Mouse (Mus musculus): ENCODE measurements around the gene Tfdp2.

Gene Tfdp2

DNA sequence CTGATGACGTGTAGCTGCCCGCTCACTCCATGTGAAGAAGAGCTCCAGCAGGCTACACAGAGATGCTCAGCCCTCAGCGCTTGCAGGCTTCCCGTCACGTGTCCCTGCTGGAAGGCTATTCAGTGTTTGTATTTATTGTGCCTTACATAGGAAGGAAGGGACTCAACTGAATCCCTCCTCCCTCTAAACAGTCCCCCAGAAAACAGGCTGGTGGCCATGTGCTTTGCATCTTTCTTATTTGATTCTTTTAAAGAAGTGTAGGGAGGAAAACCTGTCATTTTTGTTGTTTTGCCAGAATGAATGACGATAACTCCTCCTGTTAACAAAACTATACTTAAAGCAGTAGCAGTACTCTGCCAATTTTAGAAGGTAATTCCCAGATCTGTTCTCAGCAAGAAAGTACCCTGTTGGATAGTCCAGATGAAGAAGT, 124.5 kb downstream of the Tfdp2 start:
- WGBS: 41% methylated on average over 6 of the region's 6 CpGs

DNA sequence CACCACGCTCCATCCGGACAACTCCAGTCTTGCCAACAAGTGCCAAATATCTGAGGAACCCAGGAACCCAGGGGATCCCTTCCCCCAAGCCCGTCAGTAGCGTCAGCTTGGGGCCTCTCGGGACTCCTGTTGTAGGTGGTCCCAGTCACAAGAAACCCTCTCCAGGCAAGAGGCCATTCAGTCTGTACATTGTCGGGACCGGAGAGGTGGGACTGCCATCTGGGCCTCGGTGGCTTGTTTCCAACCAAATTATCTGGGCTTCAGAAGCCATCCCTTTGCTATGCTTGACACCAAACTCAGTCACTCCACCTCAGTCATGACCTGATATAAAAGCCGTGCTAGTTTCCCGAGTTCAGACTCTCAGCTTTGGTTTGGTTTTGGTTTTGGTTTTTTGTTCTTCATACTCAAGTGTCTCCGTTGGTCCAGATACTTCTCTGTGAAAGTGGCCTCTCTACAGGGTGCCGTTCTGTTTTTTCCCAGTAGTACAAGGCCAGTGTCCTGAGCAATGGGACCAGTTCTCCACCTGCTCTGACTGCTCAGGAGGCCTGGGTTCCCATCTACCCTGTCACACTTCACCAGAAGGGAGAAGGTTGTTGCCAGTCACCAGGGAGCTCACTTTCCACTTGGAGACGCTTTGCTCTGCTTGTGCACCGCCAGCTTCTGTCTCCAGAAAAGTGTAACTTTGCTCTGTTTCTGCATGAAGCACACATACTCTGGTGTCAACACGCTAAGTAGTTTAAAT, 126.5 kb downstream of the Tfdp2 start:
- 90% methylated on average over 15 of the region's 15 CpGs for WGBS

DNA sequence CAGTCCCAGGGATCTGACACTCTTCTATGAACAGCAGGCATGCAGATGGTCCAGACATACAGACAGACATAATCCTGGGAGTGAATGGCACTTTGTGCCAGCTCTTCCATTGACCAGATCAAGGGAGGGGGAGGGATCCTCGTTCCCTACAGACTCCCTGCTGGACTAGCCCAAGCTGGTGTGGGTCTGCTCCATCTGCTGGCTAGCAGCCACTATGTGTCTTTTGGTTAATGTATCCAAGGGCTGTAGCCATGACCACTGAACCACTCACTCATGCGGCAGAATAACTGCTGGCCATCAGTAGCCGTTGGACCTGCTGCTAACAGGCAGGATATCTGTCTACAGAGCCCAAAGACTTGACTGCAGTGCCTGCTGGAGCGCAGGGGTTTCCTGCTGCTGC, 128.4 kb downstream of the Tfdp2 start:
- WGBS: 60% methylated on average over 4 of the region's 4 CpGs

DNA sequence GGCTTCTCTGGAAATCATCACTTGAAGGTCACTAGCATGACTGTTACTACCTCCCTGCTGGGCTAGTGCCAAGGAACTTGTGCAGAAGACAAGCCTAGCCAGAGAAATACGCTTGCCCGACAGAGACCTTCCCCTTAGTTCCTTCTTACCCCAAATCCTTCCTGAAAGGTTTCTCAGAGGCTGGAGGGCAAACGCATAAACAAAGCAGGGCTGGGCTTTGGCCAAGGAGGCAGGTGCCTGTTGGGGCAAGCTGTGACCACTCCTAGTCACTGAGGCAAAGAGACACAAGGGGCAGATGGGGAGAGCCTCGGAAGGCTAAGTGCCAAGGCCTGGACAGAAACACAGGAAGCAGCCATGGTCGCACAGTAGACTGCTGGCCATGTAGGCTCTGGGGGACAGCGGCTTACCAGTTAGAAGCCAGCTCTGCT, 130.4 kb downstream of the Tfdp2 start:
- 48% methylated on average over 6 of the region's 6 CpGs for WGBS

DNA sequence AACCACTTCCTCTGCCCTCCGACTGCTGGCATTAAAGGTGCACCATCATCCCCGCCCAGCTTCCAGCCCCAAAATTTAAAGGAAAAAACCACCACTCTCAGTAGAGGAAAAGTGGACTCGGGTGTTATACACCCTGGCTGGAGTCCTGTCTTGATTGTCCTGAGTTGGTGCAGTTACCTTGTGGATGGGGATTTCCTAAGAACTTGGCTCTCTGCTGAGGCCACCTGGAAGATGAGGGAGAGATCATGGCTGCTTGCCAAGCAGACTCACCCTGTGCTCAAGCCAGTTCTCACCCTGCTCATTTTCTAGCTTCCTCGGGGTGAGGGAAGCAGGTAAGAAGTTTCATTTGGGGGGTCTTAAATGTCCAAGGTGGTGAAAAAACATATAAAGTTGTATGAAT, 132.2 kb downstream of the Tfdp2 start:
- WGBS: 89% methylated on average over 4 of the region's 4 CpGs

DNA sequence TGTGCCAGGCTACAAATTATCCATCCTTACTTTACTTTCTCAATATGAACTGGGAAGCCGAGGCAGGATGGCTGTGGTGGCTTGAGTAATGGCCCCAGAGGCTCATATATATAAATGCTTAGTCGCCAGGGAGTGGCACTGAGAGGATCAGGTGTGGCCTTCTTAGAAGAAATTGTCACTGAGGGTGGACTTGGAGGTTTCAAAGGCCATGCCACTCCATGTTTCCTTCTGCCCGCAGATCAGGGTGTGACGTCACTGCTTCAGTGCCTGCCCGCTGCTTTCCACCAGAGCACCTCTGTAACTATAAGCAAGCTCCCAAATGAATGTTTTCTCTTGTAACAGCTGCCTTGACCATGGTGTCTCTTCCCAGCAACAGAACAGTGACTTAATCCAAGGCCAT, 135.1 kb downstream of the Tfdp2 start:
- 95% methylated on average over 5 of the region's 5 CpGs for WGBS

DNA sequence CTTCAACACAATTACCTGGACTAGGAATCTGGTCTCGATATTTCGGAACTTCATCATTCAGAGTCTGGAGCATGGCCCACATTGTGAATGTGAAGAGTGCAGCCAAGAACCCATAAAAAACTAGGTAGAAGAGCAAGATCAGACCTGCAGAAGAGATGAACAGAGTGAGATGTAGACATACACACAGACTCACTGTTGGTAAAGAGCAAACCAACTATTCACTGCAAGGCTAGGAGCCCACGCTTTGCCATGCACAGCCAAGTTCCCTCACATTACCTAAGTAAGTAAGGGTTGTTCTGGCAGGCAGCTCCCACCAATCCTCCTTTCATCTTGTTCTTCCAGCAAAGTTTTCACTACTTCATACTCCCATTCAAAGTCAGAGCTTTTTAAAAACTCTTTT, 149.7 kb downstream of the Tfdp2 start:
- 97% methylated on average over 3 of the region's 3 CpGs for WGBS

DNA sequence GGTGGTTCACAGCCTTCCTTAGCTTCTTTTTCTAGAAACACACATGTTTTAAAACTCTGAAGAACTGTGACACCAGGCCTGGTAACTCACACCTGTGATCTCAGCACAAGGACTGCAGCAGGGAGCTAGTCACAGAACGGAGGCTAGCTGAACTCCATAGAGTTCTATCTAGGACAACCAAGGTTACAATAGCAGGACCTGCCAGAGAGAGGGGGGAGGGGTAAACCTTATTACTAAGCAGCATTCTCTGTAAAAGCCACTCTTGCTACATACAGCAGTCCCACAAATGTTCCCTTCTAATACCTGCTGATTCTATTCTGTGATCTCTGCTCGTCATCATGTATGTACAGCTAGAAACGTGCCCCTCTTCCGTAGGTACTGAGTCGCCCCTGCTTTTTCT, 152.8 kb downstream of the Tfdp2 start:
- 86% methylated on average over 5 of the region's 5 CpGs for WGBS

DNA sequence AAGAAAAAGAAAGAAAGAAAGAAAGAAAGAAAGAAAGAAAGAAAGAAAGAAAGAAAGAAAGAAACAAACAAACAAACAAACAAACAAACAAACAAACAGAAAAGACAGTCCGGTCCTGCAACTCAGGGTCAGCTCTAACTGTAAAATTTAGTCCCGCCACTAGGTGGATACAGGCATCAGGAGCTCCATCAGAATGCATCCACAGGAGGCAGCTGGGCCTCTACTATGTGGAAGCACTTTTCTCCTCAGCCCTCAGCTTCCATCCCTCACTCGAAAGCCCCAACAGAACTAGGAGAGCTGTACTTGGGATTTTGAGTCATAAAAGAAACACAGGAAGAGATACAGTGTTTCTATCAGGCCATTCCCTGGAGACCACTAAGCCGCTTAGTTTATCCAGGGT, 153.9 kb downstream of the Tfdp2 start:
- WGBS: 33% methylated on average over 4 of the region's 4 CpGs

DNA sequence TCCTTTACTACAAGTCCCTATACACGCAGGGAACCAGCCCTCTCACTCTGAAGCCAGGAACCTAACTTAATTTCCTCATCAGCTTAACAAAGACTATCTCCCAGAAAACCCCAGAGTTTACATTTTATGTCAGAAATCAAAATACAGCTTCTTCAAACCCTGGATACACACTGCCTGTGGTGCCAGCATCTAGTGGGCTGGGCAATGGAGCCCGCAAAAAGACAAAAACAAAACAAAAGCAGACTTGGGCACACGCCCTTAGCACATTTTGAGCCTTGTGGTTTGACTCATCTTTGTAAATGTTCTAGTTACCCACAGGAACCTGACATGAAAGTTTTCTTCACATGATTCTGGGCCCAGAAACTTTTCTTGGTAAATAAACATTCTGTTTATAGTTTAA, 154.4 kb downstream of the Tfdp2 start:
- WGBS: 55% methylated on average over 3 of the region's 3 CpGs

DNA sequence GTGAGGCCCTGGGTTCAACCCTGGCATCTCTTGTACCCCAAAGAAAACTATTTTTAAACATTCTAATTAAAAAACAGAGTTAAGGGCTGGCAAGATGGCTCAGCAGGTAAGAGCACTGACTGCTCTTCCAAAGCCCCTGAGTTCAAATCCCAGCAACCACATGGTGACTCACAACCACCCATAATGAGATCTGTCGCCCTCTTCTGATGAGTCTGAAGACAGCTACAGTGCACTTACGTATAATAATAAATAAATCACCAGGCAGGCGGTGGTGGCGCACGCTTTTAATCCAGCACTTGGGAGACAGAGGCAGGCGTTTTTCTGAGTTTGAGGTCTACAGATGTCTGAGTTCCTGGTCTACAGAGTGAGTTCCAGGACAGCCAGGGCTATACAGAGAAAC, 155.7 kb downstream of the Tfdp2 start:
- 94% methylated on average over 6 of the region's 6 CpGs for WGBS

DNA sequence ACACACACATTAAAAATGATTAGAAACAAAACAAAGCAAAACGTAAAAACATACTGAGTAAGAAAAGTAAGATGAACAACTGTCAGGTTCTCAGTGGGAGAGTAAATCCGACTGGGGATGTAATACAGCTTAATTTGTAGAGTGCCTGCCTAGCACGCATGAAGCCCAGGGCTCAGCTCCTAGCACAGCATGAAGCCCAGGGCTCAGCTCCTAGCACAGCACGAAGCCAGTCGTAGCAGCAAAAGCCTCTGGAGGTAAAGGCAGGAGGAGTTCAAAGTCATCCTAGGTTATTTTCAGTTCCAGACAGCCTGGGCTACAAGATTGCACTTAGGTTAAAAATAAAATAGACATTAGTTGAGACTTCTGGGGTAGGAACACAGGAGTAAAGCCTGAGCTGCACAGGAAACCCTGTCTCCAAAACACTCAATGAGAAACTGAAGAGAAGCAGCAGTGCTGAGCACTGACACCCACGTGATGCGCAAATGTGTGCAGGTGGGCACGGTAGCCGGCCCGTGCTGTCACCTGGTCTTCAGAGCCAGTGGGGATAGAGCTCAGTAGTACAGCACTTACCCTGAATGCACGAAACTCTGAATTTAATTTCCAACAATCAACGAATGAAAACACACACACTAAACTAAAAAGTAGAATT, 157.2 kb downstream of the Tfdp2 start:
- WGBS: 64% methylated on average over 12 of the region's 12 CpGs

DNA sequence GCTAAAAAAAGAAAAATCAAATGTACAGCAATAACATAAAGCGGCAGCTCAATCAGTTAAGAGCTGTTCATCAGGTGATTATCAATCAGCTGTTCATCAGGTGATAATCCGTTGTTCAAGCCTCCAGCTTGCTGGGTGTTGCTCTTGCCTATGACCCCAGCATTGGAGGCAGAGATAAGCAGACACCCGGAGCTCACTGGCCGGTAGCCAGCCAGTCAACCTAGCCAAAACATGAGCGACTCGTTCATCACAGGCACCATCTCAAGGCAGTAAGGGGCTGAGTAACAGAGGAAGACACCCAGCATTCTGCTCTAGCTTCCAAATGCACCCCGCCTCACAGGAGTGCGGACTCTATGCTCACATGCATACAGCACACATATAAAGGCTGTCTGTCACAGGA, 157.7 kb downstream of the Tfdp2 start:
- 48% methylated on average over 8 of the region's 8 CpGs for WGBS

DNA sequence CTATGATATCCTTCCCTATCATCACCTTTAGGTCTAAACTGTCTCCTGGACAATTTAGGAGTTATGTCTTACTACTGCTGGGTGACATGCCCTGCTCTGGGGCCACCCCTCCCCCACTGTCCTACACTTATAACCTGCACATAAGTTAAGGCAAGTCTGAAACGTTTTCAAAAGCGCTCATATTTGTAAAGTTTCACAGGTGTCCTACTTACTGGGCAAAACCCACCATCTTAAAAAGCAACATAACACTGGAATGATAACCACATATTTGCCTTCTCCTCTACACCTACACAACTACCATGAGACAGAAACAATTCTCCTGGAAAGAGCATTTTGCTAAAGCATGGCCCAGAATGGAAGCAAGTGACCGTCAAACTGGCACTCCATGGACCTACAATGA, 164.0 kb downstream of the Tfdp2 start:
- WGBS: 83% methylated on average over 3 of the region's 3 CpGs

DNA sequence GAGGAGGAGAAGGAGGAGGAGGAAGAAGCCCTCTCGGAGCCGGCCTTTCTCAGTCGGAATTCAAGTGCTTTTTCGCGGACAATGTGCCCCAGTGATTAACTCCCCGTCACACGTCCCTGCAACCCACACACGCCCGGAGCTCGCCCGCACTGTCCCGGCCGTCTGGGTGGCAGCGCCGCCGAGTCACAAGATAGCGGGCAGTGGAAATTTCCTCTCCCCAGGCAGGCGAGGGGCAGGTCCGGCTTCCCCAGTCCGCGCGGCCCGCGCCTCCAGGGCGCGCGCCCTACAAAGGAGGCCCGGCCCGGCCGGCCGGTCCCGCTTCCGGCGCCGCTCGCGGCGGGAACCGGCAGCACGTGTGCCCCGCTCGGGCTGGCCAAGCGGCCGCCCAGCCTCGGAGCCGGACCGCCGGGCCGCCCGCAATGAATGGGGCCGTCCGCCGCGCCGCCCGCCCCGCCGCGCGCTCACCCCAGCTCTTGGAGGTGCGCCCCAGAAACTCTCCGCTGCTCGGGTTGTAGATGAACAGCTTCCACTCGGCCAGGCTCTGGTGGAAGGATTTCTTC, 167.6 kb downstream of the Tfdp2 start:
- under 1% methylated on average over 64 of the region's 64 CpGs for WGBS

DNA sequence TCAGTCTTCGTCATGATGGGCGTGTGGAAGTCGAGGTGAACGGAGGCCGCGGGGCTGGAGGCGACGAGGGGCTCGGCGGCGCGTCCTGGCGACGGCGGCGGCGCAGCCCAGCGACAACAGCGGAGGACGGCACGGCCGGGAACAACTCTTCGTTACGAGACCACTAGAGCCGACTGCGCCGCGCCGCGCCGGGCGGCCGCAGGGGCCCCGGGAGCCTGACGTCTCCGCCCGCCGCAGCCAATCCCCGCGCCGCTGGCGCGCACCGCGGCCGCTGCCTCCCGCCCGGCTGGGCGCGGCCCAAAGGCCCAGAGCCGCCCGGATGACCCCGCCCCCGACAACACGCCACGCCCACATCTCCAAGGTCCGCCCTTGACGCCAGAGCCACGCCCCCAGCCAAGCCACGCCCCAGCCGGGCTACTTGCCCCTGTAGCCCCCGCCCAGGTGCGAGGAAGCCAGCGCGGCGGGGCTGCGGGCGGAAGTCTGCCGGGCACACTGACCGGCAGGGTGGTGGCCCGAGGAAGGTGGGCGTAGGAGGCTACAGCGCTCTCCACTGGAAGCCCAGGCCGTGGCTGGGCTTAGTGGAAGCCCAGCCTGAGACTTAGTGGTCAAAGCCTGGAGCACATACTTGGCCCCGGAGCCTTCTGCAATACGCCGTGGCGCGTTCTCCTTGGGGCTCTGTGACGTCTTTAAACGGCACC, 168.2 kb downstream of the Tfdp2 start, which contains the start of gene Atp1b3:
Gene Atp1b3 (minus strand): TSS at position 302 of the 698 bp plus-strand sequence.
- WGBS: under 1% methylated on average over 81 of the region's 81 CpGs

DNA sequence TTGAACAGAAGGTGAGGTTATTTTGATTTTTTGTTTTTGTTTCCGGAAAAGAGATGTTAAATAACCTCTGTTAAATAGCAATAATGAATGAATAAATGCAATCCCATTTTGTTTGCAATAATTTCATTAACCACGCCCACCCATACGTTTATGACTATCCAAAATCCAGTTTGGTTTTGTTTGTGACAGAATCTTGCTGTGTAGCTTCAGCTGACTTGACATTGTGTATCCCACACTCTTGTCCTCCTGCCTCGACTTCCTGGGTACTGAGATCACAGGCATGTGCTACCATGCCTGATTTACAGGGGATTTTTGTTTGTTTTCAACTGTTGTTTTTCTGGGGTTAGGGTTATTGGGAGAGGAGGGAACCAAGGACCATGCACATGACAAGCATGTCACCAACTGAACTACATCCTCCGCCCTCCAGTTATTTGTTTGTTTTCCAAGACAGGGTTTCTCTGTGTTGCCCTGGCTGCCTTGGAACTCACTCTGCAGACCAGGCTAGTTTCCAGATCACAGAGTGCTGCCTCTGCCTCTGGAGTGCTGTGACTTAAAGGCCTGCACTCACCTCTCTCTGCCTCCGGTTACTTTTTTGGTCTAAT, 169.3 kb downstream of the Tfdp2 start:
- WGBS: 46% methylated on average over 6 of the region's 6 CpGs

DNA sequence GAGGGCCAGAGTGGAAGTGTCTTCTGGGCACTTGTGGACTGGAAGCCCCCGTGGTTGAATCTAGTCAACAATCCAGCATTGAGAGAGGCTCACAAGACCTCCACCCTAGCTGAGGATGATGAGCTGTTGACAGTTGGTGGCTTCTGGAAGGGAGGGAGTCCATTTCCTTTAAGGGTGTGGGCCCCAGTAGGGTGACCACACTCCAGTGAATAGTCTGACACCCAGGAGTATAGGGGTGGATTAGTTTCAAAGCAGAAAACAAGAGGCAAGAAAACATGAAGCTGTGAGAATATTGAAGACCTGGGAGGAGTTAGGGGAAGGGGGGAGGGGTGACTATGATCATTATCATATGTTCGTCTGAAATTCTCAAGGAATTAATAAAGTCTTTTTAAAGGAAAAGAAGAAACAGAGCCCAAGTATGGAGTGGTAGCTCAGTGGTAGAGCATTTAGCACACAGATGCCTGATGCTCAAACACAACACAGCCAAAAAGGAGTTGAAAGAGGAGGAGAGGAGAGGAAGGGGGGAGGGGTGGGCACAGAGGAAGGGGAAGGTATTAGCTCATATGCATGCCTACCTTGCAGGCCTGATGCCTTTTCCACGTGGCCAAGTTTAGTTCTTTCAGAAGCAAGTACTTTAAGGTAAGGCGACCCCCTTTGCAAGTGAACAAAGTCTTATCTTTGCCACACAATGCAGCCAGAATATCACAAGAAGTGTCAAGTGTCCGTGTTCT, 173.7 kb downstream of the Tfdp2 start:
- 77% methylated on average over 5 of the region's 5 CpGs for WGBS

DNA sequence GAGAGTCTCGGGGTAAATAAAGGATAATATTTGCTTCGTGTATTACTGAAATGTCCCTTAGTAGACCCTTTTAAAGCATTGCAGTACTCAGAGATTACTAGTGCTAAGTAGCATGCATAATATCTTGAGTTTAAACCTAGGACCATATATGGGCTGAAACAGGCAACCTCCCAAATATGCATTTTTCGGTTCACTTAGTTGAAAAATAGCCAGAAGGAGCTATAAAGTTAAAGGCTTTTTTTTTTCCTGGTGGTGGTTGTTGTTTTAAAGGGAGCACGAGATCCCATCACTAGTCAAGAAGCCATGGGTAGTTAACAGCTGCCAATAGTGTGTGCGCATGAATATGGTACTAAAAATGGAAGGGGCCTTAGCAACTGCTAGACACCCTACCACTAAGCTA, 175.0 kb downstream of the Tfdp2 start:
- WGBS: 87% methylated on average over 5 of the region's 5 CpGs

All from cerebral cortex, adult 2 months (tissue).